Mouse (Mus musculus): ENCODE data around the gene Ppp1r9a.

DNA sequence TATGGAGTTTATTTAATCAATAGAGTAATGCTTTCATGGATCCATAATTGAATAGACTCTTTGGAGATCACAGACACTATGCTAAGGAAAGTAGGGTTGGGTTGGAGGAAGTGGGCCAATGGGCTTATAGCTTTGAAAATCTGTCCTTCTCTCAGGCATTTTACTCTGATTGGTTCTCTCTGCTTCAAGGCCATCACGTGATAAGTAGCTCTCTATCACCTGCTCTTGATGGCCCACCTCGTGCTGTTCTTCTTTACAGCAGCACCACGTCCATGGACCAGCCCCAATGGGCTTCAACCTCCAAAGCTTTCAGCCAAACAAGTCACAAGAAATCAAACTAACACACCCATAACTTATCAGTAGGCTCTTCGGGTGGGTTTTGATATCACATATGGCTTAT is 288.0 kb downstream of the Ppp1r9a start:
- no peak for TF ChIP-seq CTCF (IDR thresholded peaks at IDR 0.05)
- no peak for TF ChIP-seq EP300 (IDR thresholded peaks at IDR 0.05; ENCODE audit: insufficient read depth, low read depth, low read length)
